Mouse (Mus musculus) brain, embryonic 14.5 days (tissue): ENCODE results near the gene 2410015M20Rik.

Source experiments
- CTCF ChIP-seq: fragments of 200-500 bp; IDR thresholded peaks from 2 replicates; pipeline ENCODE4 v1.5.1; 2012; ENCODE audit warnings: inconsistent platforms, mild to moderate bottlenecking, moderate library complexity, borderline replicate concordance; ENCODE audit not compliant: insufficient read depth, insufficient read length; ENCODE audit errors: extremely low read depth
- POLR2A ChIP-seq: fragments of 200-500 bp; IDR thresholded peaks from 2 replicates; pipeline ENCODE4 v1.6.1; 2012; ENCODE audit warnings: mild to moderate bottlenecking, inconsistent platforms, borderline replicate concordance; ENCODE audit not compliant: poor library complexity, insufficient read depth, insufficient read length, severe bottlenecking; ENCODE audit errors: extremely low read depth

- TF ChIP-seq POLR2A (no peak), CTCF (no peak)
Measured at GRCm38 (mm10) chr17:56605431-56605830, 4.1 kb downstream of the 2410015M20Rik start.
